Mouse (Mus musculus): ENCODE measurements around the gene Agtrap. TPM values are rescaled to one million over a fixed set of nuclear protein-coding genes. Genes with fewer than 3 reads are reported as not detected.

Agtrap gene
- total and polyA plus RNA-seq, 2 experiments from 2014 or later, result 7.6 to 9.9 TPM

- Histone ChIP-seq H3K9ac (replicated peaks; ENCODE audit: low read length) (no peak overlapping the region), H3K9me3 (ENCODE audit: low read length) (no peaks in the 10 kb centered on the region), H3K4me3 (ENCODE audit: low read length) (no peak overlapping the region), H3K27ac (no peak overlapping the region), H3K36me3 (ENCODE audit: insufficient read depth, low read length) (no peaks in the 10 kb centered on the region), H3K4me1 (ENCODE audit: insufficient read depth, low read length) (no peaks in the 10 kb centered on the region), H3K27me3 (ENCODE audit: insufficient read depth, low read length) (no peaks in the 10 kb centered on the region), H3K4me2 (ENCODE audit: low read depth, low read length) (no peak overlapping the region)
- TF ChIP-seq CTCF (IDR thresholded peaks at IDR 0.05; ENCODE audit: low read depth), result peak; percentile 46
- DNase-seq (ENCODE audit: low spot score) (no peak), ATAC-seq (no peak)
- 82% methylated on average over 5 of the region's 5 CpGs for WGBS
Measured at GRCm38 (mm10) chr4:148094161-148094560, 6.3 kb upstream of the Agtrap start.

GRCm38 (mm10) chr4:148092551-148093271 lies 4.9 kb upstream of the Agtrap start:
- H3K4me2 ChIP-seq (ENCODE audit: low read depth, low read length), result no peak overlapping the region
- DNase-seq (ENCODE audit: low spot score) (no peak), ATAC-seq (no peak)
- no peaks in the 10 kb centered on the region for H3K27me3 ChIP-seq (ENCODE audit: insufficient read depth, low read length)
- no peak overlapping the region for H3K27ac ChIP-seq
- H3K9me3 ChIP-seq (ENCODE audit: low read length), result no peaks in the 10 kb centered on the region
- H3K9ac ChIP-seq (replicated peaks; ENCODE audit: low read length), result no peak overlapping the region
- WGBS, result 85% methylated on average over 11 of the region's 11 CpGs
- no peak overlapping the region for H3K4me3 ChIP-seq (ENCODE audit: low read length)
- no peaks in the 10 kb centered on the region for H3K36me3 ChIP-seq (ENCODE audit: insufficient read depth, low read length)
- TF ChIP-seq CTCF (IDR thresholded peaks at IDR 0.05; ENCODE audit: low read depth), result no peak
- H3K4me1 ChIP-seq (ENCODE audit: insufficient read depth, low read length), result peaks cover 5% of the 10 kb centered on the region; the same call in 1 of the 2 replicates

- Histone ChIP-seq H3K27ac (no peak overlapping the region), H3K9ac (replicated peaks; ENCODE audit: low read length) (no peak overlapping the region), H3K4me1 (ENCODE audit: insufficient read depth, low read length) (peaks cover 5% of the 10 kb centered on the region; the same call in 1 of the 2 replicates), H3K4me3 (ENCODE audit: low read length) (no peak overlapping the region), H3K27me3 (ENCODE audit: insufficient read depth, low read length) (no peaks in the 10 kb centered on the region), H3K4me2 (ENCODE audit: low read depth, low read length) (no peak overlapping the region), H3K36me3 (ENCODE audit: insufficient read depth, low read length) (no peaks in the 10 kb centered on the region), H3K9me3 (ENCODE audit: low read length) (no peaks in the 10 kb centered on the region)
- no peak for ATAC-seq
- DNase-seq (ENCODE audit: low spot score), result no peak
- TF ChIP-seq CTCF (IDR thresholded peaks at IDR 0.05; ENCODE audit: low read depth), result no peak
- WGBS, result 100% methylated on average over 1 of the region's 1 CpGs
Measured at GRCm38 (mm10) chr4:148091181-148091580, 3.4 kb upstream of the Agtrap start.

- no peaks in the 10 kb centered on the region for H3K27me3 ChIP-seq (ENCODE audit: insufficient read depth, low read length)
- DNase-seq (ENCODE audit: low spot score), result no peak
- no peak overlapping the region for H3K4me3 ChIP-seq (ENCODE audit: low read length)
- no peak for ATAC-seq
- no peak for TF ChIP-seq CTCF (IDR thresholded peaks at IDR 0.05; ENCODE audit: low read depth)
- WGBS, result 51% methylated on average over 4 of the region's 4 CpGs
- H3K9ac ChIP-seq (replicated peaks; ENCODE audit: low read length), result no peak overlapping the region
- no peak overlapping the region for H3K27ac ChIP-seq
- peaks cover 5% of the 10 kb centered on the region; the same call in 1 of the 2 replicates for H3K4me1 ChIP-seq (ENCODE audit: insufficient read depth, low read length)
- no peak overlapping the region for H3K4me2 ChIP-seq (ENCODE audit: low read depth, low read length)
- H3K9me3 ChIP-seq (ENCODE audit: low read length), result no peaks in the 10 kb centered on the region
- no peaks in the 10 kb centered on the region for H3K36me3 ChIP-seq (ENCODE audit: insufficient read depth, low read length)
Measured at GRCm38 (mm10) chr4:148089166-148089565, 1.3 kb upstream of the Agtrap start.

GRCm38 (mm10) chr4:148087091-148087906 lies 532 bp downstream of the Agtrap start:
- H3K4me3 ChIP-seq (ENCODE audit: low read length), result peak overlapping the region; percentile 50
- DNase-seq (ENCODE audit: low spot score), result no peak
- peak overlapping the region; percentile 84 for H3K4me2 ChIP-seq (ENCODE audit: low read depth, low read length)
- no peaks in the 10 kb centered on the region for H3K36me3 ChIP-seq (ENCODE audit: insufficient read depth, low read length)
- H3K4me1 ChIP-seq (ENCODE audit: insufficient read depth, low read length), result peaks cover 5% of the 10 kb centered on the region; the same call in 1 of the 2 replicates
- no peak for TF ChIP-seq CTCF (IDR thresholded peaks at IDR 0.05; ENCODE audit: low read depth)
- ATAC-seq, result peak; percentile 50; the same call in 1 of the 2 replicates
- H3K27me3 ChIP-seq (ENCODE audit: insufficient read depth, low read length), result no peaks in the 10 kb centered on the region
- 5% methylated on average over 29 of the region's 30 CpGs for WGBS
- peak overlapping the region; percentile 70; the same call in 1 of the 2 replicates for H3K27ac ChIP-seq
- peak overlapping the region; percentile 49 for H3K9ac ChIP-seq (replicated peaks; ENCODE audit: low read length)
- H3K9me3 ChIP-seq (ENCODE audit: low read length), result no peaks in the 10 kb centered on the region

- no peaks in the 10 kb centered on the region for H3K27me3 ChIP-seq (ENCODE audit: insufficient read depth, low read length)
- H3K4me3 ChIP-seq (ENCODE audit: low read length), result no peak overlapping the region
- H3K36me3 ChIP-seq (ENCODE audit: insufficient read depth, low read length), result no peaks in the 10 kb centered on the region
- no peak overlapping the region for H3K9ac ChIP-seq (replicated peaks; ENCODE audit: low read length)
- H3K9me3 ChIP-seq (ENCODE audit: low read length), result no peaks in the 10 kb centered on the region
- peaks cover 5% of the 10 kb centered on the region; the same call in 1 of the 2 replicates for H3K4me1 ChIP-seq (ENCODE audit: insufficient read depth, low read length)
- TF ChIP-seq CTCF (IDR thresholded peaks at IDR 0.05; ENCODE audit: low read depth), result no peak
- DNase-seq (ENCODE audit: low spot score) (no peak), ATAC-seq (no peak)
- no peak overlapping the region for H3K27ac ChIP-seq
- no peak overlapping the region for H3K4me2 ChIP-seq (ENCODE audit: low read depth, low read length)
- WGBS, result 63% methylated on average over 3 of the region's 3 CpGs
Measured at GRCm38 (mm10) chr4:148085907-148086305, 1.9 kb downstream of the Agtrap start.

Measured in hindbrain, postnatal 0 days (tissue).